Mouse (Mus musculus) CH12F3 (cell line): ENCODE data around the gene Rpl24.
"Not testable (repeated sequence)": the region's sequence is repeated elsewhere in the genome, so short reads cannot be mapped to it uniquely, and the experiment has no call there.

ENCODE experiments used
- in situ Hi-C: fragments of 300-500 bp; cut with MboI; formaldehyde crosslinking; loops from 2 replicates; pipeline ENCODE4 v1.14.3; 2020; ENCODE audit warnings: low sequenced_read_pairs

Gene Rpl24

GRCm38 (mm10) chr16:55966212-55966871 lies at the start of gene Rpl24:
TSS of gene Rpl24 (plus strand) at chr16:55966275.
- in situ Hi-C loops: no loop called here

GRCm38 (mm10) chr16:55922079-55922478 lies 44.0 kb upstream of the Rpl24 start:
- in situ Hi-C loops: no loop called here

GRCm38 (mm10) chr16:55924010-55924409 lies 42.1 kb upstream of the Rpl24 start:
- in situ Hi-C loops: no loop called here

DNA sequence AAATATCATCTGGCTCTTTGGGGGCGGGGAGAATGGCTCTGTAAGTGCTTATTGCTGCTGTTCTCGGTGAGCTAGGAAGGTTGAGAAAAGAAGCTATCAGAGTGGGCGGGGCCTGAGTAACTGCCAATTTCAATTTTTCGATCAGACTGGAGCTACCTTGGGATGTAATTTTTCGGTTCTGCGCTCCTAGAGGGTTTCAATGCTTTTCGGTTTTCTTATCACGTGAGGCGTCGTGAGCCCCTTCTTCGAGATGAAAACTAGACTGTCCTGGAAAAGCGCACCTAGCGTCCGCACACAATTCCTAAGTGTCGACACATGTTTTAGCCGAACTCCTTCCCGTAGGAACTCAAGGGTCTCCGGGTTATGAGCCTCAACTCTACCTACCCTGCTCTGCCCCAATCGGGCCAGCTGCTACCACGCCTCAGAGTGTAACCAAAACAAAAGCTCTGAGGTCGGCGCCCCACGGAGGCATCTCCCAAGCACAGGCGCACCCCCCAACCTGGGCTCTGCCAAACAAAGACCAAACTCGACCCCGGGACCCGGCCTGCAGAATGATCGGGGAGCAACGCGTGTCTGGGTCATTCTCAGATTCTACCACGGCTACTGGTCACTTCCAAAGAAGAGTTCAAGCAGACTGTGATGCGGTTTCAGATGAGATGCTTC lies 32.3 kb upstream of the Rpl24 start:
- in situ Hi-C loops: no loop called here

GRCm38 (mm10) chr16:55934453-55935037 lies 31.5 kb upstream of the Rpl24 start, which contains the start of gene Cep97:
TSS of gene Cep97 (minus strand) at chr16:55934855.
- in situ Hi-C loops: no loop called here

- in situ Hi-C loops: no loop called here
These were observed 27.3 kb upstream of the Rpl24 start for GRCm38 (mm10) chr16:55938761-55939160.

GRCm38 (mm10) chr16:55939703-55940102 lies 26.4 kb upstream of the Rpl24 start:
- in situ Hi-C loops: no loop called here

DNA sequence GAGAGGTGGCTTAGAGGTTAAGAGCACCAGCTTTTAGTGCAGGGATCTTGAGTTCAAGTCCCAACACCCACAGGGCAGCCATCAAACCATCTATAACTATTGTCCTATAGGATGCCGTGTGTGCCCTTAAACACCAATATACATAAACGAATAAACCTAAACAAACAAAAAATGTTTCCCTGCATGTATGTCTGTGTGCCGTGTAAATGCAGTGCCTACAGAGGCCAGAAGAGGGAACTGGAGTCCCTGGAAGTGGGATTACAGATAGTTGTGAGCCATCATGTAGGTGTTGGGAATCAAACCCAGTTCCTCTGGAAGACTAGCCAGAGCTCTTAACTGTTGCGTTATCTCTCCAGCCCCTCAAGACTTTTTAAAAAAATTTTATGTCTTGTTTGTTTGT lies 25.3 kb upstream of the Rpl24 start:
- in situ Hi-C loops: no loop called here

GRCm38 (mm10) chr16:55947266-55947665 lies 18.8 kb upstream of the Rpl24 start:
- in situ Hi-C loops: no loop called here

DNA sequence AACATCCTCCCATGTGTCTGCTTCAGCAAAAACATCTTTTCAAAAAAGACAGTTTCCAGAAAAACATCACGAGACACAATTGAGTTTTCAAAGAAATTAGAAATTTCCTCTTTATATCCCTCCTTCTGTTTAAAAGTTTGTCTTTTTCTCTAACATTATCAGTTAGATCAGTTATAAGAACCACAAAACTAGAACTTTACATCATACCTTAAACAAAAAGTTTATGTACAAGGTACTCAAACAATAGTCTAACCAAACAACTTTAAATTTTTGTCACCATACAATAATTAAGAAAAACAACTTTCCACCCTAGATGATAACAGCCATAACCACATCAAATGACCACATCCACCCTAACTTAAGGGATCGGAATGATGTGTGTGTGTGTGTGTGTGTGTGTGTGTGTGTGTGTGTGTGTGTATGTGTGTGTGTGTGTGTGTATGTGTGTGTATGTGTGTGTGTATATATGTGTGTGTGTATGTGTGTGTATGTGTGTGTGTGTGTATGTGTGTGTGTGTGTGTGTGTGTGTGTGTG lies 18.1 kb upstream of the Rpl24 start:
- in situ Hi-C loops: not testable (repeated sequence)

GRCm38 (mm10) chr16:55948963-55949362 lies 17.1 kb upstream of the Rpl24 start:
- in situ Hi-C loops: no loop called here

GRCm38 (mm10) chr16:55950462-55950861 lies 15.6 kb upstream of the Rpl24 start:
- in situ Hi-C loops: no loop called here

- in situ Hi-C loops: no loop called here
These were observed 15.0 kb upstream of the Rpl24 start for GRCm38 (mm10) chr16:55950946-55951678.

DNA sequence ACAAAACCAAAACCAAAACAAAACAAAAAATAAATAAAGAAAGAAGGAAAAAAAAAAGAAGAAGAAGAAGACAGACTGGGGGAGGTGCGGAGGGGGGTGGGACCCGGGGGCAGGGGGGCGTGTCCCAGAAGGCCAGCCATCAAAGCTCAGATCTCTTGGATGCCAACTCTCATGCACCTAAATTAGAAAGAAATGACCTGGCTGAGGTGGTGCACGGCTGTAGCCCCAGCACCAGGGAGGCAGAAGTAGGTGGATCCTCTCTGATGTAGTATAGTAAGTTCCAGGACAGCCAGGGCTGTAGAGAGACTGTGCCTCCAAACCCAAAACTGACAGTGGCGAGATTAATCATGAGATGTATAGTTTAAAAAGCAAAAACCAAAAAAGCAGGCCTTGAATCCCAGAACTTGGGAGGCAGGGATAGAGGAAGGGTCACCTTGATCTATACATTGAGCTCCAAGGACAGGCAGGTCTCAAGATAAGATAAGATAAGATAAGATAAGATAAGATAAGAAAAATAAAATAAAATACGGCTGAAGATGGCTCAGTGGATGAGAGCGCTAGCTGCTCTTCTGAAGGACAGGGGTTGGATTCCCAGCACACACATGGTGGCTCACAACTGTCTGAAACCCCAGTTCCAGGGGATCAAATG lies 14.3 kb upstream of the Rpl24 start:
- in situ Hi-C loops: no loop called here

DNA sequence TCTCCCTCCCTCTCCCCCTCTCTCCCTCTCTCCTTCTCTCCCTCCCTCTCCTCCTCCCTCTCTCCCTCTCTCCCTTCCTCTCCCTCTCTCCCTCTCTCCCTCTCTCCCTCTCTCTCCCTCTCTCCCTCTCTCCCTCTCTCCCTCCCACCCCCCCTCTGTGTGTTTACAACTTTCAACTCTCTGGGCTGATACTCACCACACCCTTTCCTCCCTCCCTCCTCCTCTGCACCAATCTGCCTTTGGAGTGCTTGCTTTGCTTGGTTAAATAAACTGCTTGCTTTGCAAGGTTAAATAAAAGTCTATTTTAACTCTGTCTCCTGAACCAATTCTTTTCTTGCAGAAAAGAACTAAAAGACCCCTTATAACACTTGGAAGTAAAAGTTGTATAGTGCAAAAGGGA lies 13.3 kb upstream of the Rpl24 start:
- in situ Hi-C loops: no loop called here

GRCm38 (mm10) chr16:55954196-55954595 lies 11.9 kb upstream of the Rpl24 start:
- in situ Hi-C loops: not testable (repeated sequence)

DNA sequence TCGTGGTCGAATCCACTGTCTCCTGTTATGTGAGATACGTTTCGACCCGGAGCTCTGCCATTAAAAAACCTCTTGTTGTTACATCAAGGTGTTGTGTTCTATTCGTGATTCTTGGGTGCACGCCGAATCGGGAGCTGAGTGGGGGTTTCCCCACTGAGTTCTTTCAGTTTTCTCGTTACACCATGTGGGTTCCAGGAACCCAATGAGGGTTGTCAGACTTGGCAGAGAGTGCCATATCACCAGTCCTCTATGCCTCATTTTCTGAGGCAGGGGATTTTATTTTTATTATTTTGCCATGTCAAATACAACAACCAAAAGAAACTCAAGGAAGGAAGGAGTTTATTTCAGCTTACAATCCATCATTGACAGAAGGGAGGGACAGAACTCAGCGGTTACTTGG lies 3.0 kb upstream of the Rpl24 start:
- in situ Hi-C loops: not testable (repeated sequence)

GRCm38 (mm10) chr16:55964126-55964949 lies 1.7 kb upstream of the Rpl24 start:
- in situ Hi-C loops: no loop called here

DNA sequence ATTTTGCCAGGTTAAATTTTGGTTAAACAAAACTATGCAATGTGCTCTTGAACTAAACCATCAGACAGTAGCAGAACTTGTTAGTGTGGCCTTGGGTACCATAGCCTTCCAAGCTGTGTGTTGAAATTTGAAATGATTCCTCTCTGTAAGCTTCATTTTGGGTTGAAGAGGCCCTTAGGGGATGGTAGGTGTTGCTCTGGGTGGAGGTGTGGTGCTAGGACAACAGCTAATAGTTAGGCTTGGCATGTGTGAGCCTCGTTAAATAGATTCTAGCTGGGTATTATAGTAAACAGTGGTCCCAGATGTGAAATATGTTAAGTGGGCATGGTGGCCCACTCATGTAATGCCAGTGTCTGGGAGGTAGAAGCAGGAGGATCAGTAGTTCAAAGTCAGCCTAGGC lies 1.1 kb downstream of the Rpl24 start:
- in situ Hi-C loops: no loop called here

- in situ Hi-C loops: no loop called here
These were observed 3.1 kb downstream of the Rpl24 start for GRCm38 (mm10) chr16:55969147-55969546.
